Mouse (Mus musculus) neural tube, embryonic 15.5 days (tissue): ENCODE measurements around the gene Svopl. TPM values are rescaled to one million over a fixed set of nuclear protein-coding genes. Genes with fewer than 3 reads are reported as not detected.
A peak's percentile ranks its signal among the peaks of the same experiment; 100 is the strongest.

Source experiments
- ATAC-seq: fragments of 200-750 bp; cut with Nextera tagmentation; 2 replicates; pipeline ENCODE4 v1.8.0; 2017; ENCODE audit warnings: mild to moderate bottlenecking, moderate TSS enrichment, moderate library complexity; ENCODE audit not compliant: low FRiP score
- H3K27ac ChIP-seq: fragments of 300-500 bp; sonication (generic); replicated peaks from 2 replicates; pipeline ENCODE4 v1.5.1; 2015; ENCODE audit warnings: mild to moderate bottlenecking, inconsistent platforms
- H3K27me3 ChIP-seq: fragments of 300-500 bp; sonication (generic); replicated peaks from 2 replicates; pipeline ENCODE4 v1.6.1; 2015; ENCODE audit warnings: inconsistent platforms
- H3K36me3 ChIP-seq: fragments of 300-500 bp; sonication (generic); 2 replicates; pipeline ENCODE4 v1.6.1; 2015; ENCODE audit warnings: inconsistent platforms
- H3K4me1 ChIP-seq: fragments of 300-500 bp; sonication (generic); 2 replicates; pipeline ENCODE4 v1.6.1; 2015; ENCODE audit warnings: inconsistent platforms
- H3K4me2 ChIP-seq: fragments of 300-500 bp; sonication (generic); 2 replicates; pipeline ENCODE4 v1.6.1; 2015; ENCODE audit warnings: inconsistent platforms, mild to moderate bottlenecking, moderate library complexity
- H3K4me3 ChIP-seq: fragments of 300-500 bp; sonication (generic); replicated peaks from 2 replicates; pipeline ENCODE4 v1.5.1; 2015; ENCODE audit warnings: mild to moderate bottlenecking, inconsistent platforms
- H3K9ac ChIP-seq: fragments of 300-500 bp; sonication (generic); replicated peaks from 2 replicates; pipeline ENCODE4 v1.6.1; 2015; ENCODE audit warnings: mild to moderate bottlenecking, inconsistent platforms
- H3K9me3 ChIP-seq: fragments of 300-500 bp; sonication (generic); replicated peaks from 2 replicates; pipeline ENCODE4 v1.6.1; 2016; ENCODE audit warnings: inconsistent platforms
- WGBS: fragments of 180-500 bp; shearing (Covaris S2); methylation state at CpG from one replicate; pipeline ENCODE4 v1.1.7; 2015; ENCODE audit warnings: mixed read lengths; 5-methylcytosine and 5-hydroxymethylcytosine counted together
- polyA plus RNA-seq: library from polyadenylated mRNA; unstranded; fragments of >200 nt; fragmentation: Nextera tagmentation; extraction: Ambion mirVana; gene quantifications from 2 replicates; pipeline ENCODE4 v1.2.1, GENCODE M21; 2015

Gene Svopl
- polyA plus RNA-seq, 1 experiment from 2014 or later, result 0.38 TPM

- H3K9ac ChIP-seq, result no peak overlapping the region
- 53% methylated on average over 1 of the region's 1 CpGs for WGBS
- no peaks in the 10 kb centered on the region for H3K9me3 ChIP-seq
Measured at GRCm38 (mm10) chr6:38027771-38028170, 19.0 kb downstream of the Svopl start.

GRCm38 (mm10) chr6:38023284-38023683, 23.5 kb downstream of the Svopl start:
- no peak overlapping the region for H3K4me2 ChIP-seq
- no peaks in the 10 kb centered on the region for H3K27me3 ChIP-seq
- H3K4me1 ChIP-seq, result no peaks in the 10 kb centered on the region
- WGBS, result 39% methylated on average over 7 of the region's 7 CpGs
- no peaks in the 10 kb centered on the region for H3K36me3 ChIP-seq
- H3K4me3 ChIP-seq, result no peak overlapping the region
- H3K9me3 ChIP-seq, result no peaks in the 10 kb centered on the region
- no peak for ATAC-seq
- H3K27ac ChIP-seq, result no peak overlapping the region
- H3K9ac ChIP-seq, result no peak overlapping the region

More at GRCm38 (mm10) chr6:38027771-38028170, 19.0 kb downstream of the Svopl start:
- Histone ChIP-seq H3K36me3 (no peaks in the 10 kb centered on the region), H3K4me3 (no peak overlapping the region), H3K27ac (no peak overlapping the region), H3K27me3 (no peaks in the 10 kb centered on the region), H3K4me1 (peaks cover 10% of the 10 kb centered on the region; the same call in 1 of the 2 replicates), H3K4me2 (no peak overlapping the region)
- no peak for ATAC-seq

GRCm38 (mm10) chr6:38021406-38021805, 25.4 kb downstream of the Svopl start:
- H3K9ac ChIP-seq, result no peak overlapping the region
- H3K9me3 ChIP-seq, result no peaks in the 10 kb centered on the region
- H3K36me3 ChIP-seq, result no peaks in the 10 kb centered on the region
- H3K4me1 ChIP-seq, result no peaks in the 10 kb centered on the region
- no peak for ATAC-seq
- H3K27me3 ChIP-seq, result no peaks in the 10 kb centered on the region
- no peak overlapping the region for H3K4me2 ChIP-seq
- H3K27ac ChIP-seq, result no peak overlapping the region
- no peak overlapping the region for H3K4me3 ChIP-seq
- 82% methylated on average over 7 of the region's 7 CpGs for WGBS

GRCm38 (mm10) chr6:38012829-38013228, 34.0 kb downstream of the Svopl start:
- Histone ChIP-seq H3K36me3 (no peaks in the 10 kb centered on the region), H3K9me3 (no peaks in the 10 kb centered on the region), H3K9ac (no peak overlapping the region), H3K4me2 (no peak overlapping the region), H3K27ac (no peak overlapping the region), H3K4me1 (no peaks in the 10 kb centered on the region), H3K27me3 (no peaks in the 10 kb centered on the region), H3K4me3 (no peak overlapping the region)
- 43% methylated on average over 2 of the region's 2 CpGs for WGBS
- ATAC-seq, result no peak

- Histone ChIP-seq H3K9me3 (no peaks in the 10 kb centered on the region), H3K27me3 (no peaks in the 10 kb centered on the region), H3K4me3 (no peak overlapping the region), H3K27ac (no peak overlapping the region), H3K4me2 (no peak overlapping the region), H3K36me3 (no peaks in the 10 kb centered on the region), H3K4me1 (no peaks in the 10 kb centered on the region), H3K9ac (no peak overlapping the region)
- peak; percentile 66 for ATAC-seq
- WGBS, result 19% methylated on average over 6 of the region's 6 CpGs
Measured at GRCm38 (mm10) chr6:38007459-38007858, 39.3 kb downstream of the Svopl start.

- Histone ChIP-seq H3K9ac (no peak overlapping the region), H3K4me3 (no peak overlapping the region), H3K4me1 (no peaks in the 10 kb centered on the region), H3K27me3 (no peaks in the 10 kb centered on the region), H3K9me3 (no peaks in the 10 kb centered on the region), H3K4me2 (no peak overlapping the region), H3K36me3 (peaks cover 41% of the 10 kb centered on the region), H3K27ac (no peak overlapping the region)
- 92% methylated on average over 4 of the region's 4 CpGs for WGBS
- ATAC-seq, result no peak
Measured at GRCm38 (mm10) chr6:37967386-37967785, 79.4 kb downstream of the Svopl start.

- H3K9ac ChIP-seq, result no peak overlapping the region
- 73% methylated on average over 6 of the region's 6 CpGs for WGBS
- ATAC-seq, result no peak
- H3K4me2 ChIP-seq, result no peak overlapping the region
- peaks cover 37% of the 10 kb centered on the region for H3K36me3 ChIP-seq
- H3K27me3 ChIP-seq, result no peaks in the 10 kb centered on the region
- no peak overlapping the region for H3K27ac ChIP-seq
- H3K4me1 ChIP-seq, result no peaks in the 10 kb centered on the region
- H3K4me3 ChIP-seq, result no peak overlapping the region
- no peaks in the 10 kb centered on the region for H3K9me3 ChIP-seq
Measured at GRCm38 (mm10) chr6:37951306-37951705, 95.5 kb downstream of the Svopl start.

GRCm38 (mm10) chr6:37936498-37936897, 110.3 kb downstream of the Svopl start:
- H3K9me3 ChIP-seq, result no peaks in the 10 kb centered on the region
- ATAC-seq, result no peak
- H3K9ac ChIP-seq, result no peak overlapping the region
- H3K27me3 ChIP-seq, result no peaks in the 10 kb centered on the region
- no peak overlapping the region for H3K4me3 ChIP-seq
- 17% methylated on average over 6 of the region's 6 CpGs for WGBS
- no peak overlapping the region for H3K27ac ChIP-seq
- peaks cover 8% of the 10 kb centered on the region for H3K36me3 ChIP-seq
- no peak overlapping the region for H3K4me2 ChIP-seq
- H3K4me1 ChIP-seq, result no peaks in the 10 kb centered on the region

Other genes starting within 250 kb of the Svopl start
- 17.5 and 17.8 TPM in 2 replicates for gene Trim24, start 176.2 kb downstream of the Svopl start, polyA plus RNA-seq
- gene Tmem213, start 62.3 kb upstream of the Svopl start, polyA plus RNA-seq, result not detected in 2 replicates
- gene Atp6v0a4, start 77.6 kb upstream of the Svopl start, polyA plus RNA-seq, result 0.49 and 0.79 TPM in 2 replicates
- gene D630045J12Rik, start 207.0 kb upstream of the Svopl start, polyA plus RNA-seq, result 11.3 and 12.6 TPM in 2 replicates